Mouse (Mus musculus) limb, embryonic 13.5 days (tissue): Measurements from ENCODE around the gene 1700016D06Rik. TPM values are rescaled to one million over a fixed set of nuclear protein-coding genes. Genes with fewer than 3 reads are reported as not detected.
A peak's percentile ranks its signal among the peaks of the same experiment; 100 is the strongest.
"Not testable (repeated sequence)": the region's sequence is repeated elsewhere in the genome, so short reads cannot be mapped to it uniquely, and the experiment has no call there.

ENCODE experiments used
- ATAC-seq: fragments of 200-750 bp; cut with Nextera tagmentation; 2 replicates; pipeline ENCODE4 v1.8.0; 2017; ENCODE audit warnings: low read depth, moderate number of reproducible peaks, moderate TSS enrichment; ENCODE audit not compliant: low FRiP score
- H3K27ac ChIP-seq: fragments of 300-500 bp; sonication (generic); 2 replicates; pipeline ENCODE4 v1.5.1; 2015; ENCODE audit warnings: inconsistent platforms, mild to moderate bottlenecking, moderate library complexity
- H3K27me3 ChIP-seq: fragments of 300-500 bp; sonication (generic); 2 replicates; pipeline ENCODE4 v1.6.1; 2015; ENCODE audit warnings: mild to moderate bottlenecking, inconsistent platforms
- H3K36me3 ChIP-seq: fragments of 300-500 bp; sonication (generic); 2 replicates; pipeline ENCODE4 v1.6.1; 2015; ENCODE audit warnings: inconsistent platforms, mild to moderate bottlenecking, moderate library complexity
- H3K4me1 ChIP-seq: fragments of 300-500 bp; sonication (generic); 2 replicates; pipeline ENCODE4 v1.6.1; 2015; ENCODE audit warnings: inconsistent platforms
- H3K4me2 ChIP-seq: fragments of 300-500 bp; sonication (generic); replicated peaks from 2 replicates; pipeline ENCODE4 v1.6.1; 2015; ENCODE audit warnings: inconsistent platforms, mild to moderate bottlenecking, moderate library complexity
- H3K4me3 ChIP-seq: fragments of 300-500 bp; sonication (generic); 2 replicates; pipeline ENCODE4 v1.5.1; 2015; ENCODE audit warnings: moderate library complexity, mild to moderate bottlenecking, inconsistent platforms
- H3K9ac ChIP-seq: fragments of 300-500 bp; sonication (generic); 2 replicates; pipeline ENCODE4 v1.6.1; 2015; ENCODE audit warnings: mild to moderate bottlenecking, inconsistent platforms
- H3K9me3 ChIP-seq: fragments of 300-500 bp; sonication (generic); 2 replicates; pipeline ENCODE4 v1.6.1; 2016; ENCODE audit warnings: inconsistent platforms
- WGBS: fragments of 180-500 bp; shearing (Covaris S2); methylation state at CpG from one replicate; pipeline ENCODE4 v1.1.7; 2015; 5-methylcytosine and 5-hydroxymethylcytosine counted together
- polyA plus RNA-seq: library from polyadenylated mRNA; unstranded; fragments of >200 nt; fragmentation: Nextera tagmentation; extraction: Ambion mirVana; gene quantifications from 2 replicates; pipeline ENCODE4 v1.2.1, GENCODE M21; 2015

1700016D06Rik gene
- polyA plus RNA-seq, 1 experiment from 2014 or later, result 0.11 TPM

- not testable (repeated sequence) for H3K4me3 ChIP-seq, H3K4me1 ChIP-seq, H3K27ac ChIP-seq, H3K36me3 ChIP-seq, H3K9ac ChIP-seq, H3K4me2 ChIP-seq, H3K9me3 ChIP-seq, ATAC-seq, H3K27me3 ChIP-seq
- 88% methylated on average over 20 of the region's 20 CpGs for whole genome bisulfite sequencing
Measured at GRCm38 (mm10) chr8:11666023-11666716, 34.7 kb downstream of the 1700016D06Rik start.

GRCm38 (mm10) chr8:11661969-11662368, 38.9 kb downstream of the 1700016D06Rik start:
- Histone ChIP-seq H3K4me1 (no peaks in the 10 kb centered on the region), H3K36me3 (no peaks in the 10 kb centered on the region), H3K9me3 (no peaks in the 10 kb centered on the region), H3K27me3 (no peaks in the 10 kb centered on the region), H3K9ac (no peak overlapping the region), H3K4me2 (no peak overlapping the region), H3K4me3 (no peak overlapping the region), H3K27ac (no peak overlapping the region)
- no peak for ATAC-seq
- 84% methylated on average over 3 of the region's 3 CpGs for WGBS

GRCm38 (mm10) chr8:11650021-11650420, 50.8 kb downstream of the 1700016D06Rik start:
- peaks cover 16% of the 10 kb centered on the region for H3K4me1 ChIP-seq
- no peak overlapping the region for H3K9ac ChIP-seq
- no peak overlapping the region for H3K4me3 ChIP-seq
- no peaks in the 10 kb centered on the region for H3K27me3 ChIP-seq
- WGBS, result 92% methylated on average over 5 of the region's 5 CpGs
- no peaks in the 10 kb centered on the region for H3K9me3 ChIP-seq
- no peak for ATAC-seq
- H3K27ac ChIP-seq, result no peak overlapping the region
- H3K4me2 ChIP-seq, result no peak overlapping the region
- no peaks in the 10 kb centered on the region for H3K36me3 ChIP-seq

DNA sequence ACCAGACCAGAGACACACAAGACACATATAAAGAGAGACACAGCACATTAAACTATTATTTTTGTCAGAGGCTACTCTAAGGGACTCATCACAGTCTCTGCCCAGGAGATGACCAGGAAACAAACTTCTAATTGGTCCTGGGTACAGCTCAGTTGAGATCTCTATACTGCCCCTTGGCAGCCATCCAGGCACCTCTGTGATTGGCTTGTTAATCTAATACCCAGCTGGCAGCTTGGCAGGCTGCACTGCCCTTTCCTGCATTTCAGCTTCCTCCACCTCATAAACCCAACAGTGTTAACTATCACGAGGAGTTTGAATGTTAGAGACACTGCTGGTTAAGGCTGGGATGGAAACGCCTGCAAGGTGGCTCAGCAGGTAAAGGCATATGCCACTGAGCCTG, 57.7 kb downstream of the 1700016D06Rik start:
- 0 out of 2 replicates have a peak, but pooled peaks have one; percentile 21 for ATAC-seq

DNA sequence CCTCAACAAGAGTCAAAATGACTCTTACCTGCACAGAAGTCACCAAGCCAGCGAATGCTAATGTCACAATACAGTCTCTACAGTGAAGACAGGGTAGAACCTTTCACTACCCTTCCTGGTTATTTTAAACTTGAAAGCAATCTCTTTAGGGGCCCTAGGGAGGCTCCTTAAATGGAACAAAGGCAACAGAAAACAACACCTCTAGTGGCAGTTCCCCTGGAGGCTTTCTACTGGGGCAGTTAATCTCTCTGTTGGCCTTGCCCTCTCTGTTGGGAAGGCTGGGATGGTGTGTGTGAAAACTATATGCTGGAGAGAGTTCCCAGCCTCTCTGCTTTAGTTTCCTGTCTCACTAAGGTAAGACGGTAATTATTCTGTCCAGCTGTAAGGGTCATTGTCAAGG, 60.3 kb downstream of the 1700016D06Rik start:
- Histone ChIP-seq H3K36me3 (0 out of 2 replicates have a peak, but pooled peaks cover 8% of the 10 kb centered on the region), H3K9ac (no peak overlapping the region), H3K27me3 (no peaks in the 10 kb centered on the region), H3K4me1 (peaks cover 22% of the 10 kb centered on the region), H3K4me3 (no peak overlapping the region), H3K27ac (no peak overlapping the region), H3K4me2 (no peak overlapping the region), H3K9me3 (peaks cover 4% of the 10 kb centered on the region; the same call in 1 of the 2 replicates)
- ATAC-seq, result no peak
- 52% methylated on average over 2 of the region's 2 CpGs for WGBS

More for the DNA sequence above, 57.7 kb downstream of the 1700016D06Rik start:
- Histone ChIP-seq H3K36me3 (0 out of 2 replicates have a peak, but pooled peaks cover 8% of the 10 kb centered on the region), H3K27ac (no peak overlapping the region), H3K9me3 (peaks cover 4% of the 10 kb centered on the region; the same call in 1 of the 2 replicates), H3K9ac (no peak overlapping the region), H3K4me2 (no peak overlapping the region), H3K4me3 (no peak overlapping the region), H3K27me3 (no peaks in the 10 kb centered on the region), H3K4me1 (peaks cover 25% of the 10 kb centered on the region)
- 35% methylated on average over 2 of the region's 2 CpGs for WGBS

DNA sequence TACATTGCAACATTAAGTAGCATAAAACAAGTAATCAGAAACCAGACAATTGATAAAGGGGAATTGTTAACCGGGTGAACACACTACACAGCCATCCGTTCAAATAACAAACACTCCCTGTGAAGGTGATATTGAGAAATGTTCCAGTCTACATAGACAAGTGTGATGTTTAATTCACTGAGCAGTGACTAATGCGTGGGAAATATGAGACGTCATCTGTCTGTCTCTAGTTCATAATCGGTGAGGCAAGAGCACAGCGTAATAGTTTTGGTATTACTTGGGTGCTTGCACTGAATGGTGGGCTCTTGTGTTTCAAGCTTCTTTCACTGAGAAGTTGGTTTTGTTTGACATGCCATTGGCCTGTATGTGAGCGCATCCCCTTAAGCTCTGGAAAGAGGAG, 63.3 kb downstream of the 1700016D06Rik start:
- no peak overlapping the region for H3K27ac ChIP-seq
- no peak for ATAC-seq
- no peak overlapping the region for H3K9ac ChIP-seq
- H3K27me3 ChIP-seq, result no peaks in the 10 kb centered on the region
- H3K9me3 ChIP-seq, result peaks cover 4% of the 10 kb centered on the region; the same call in 1 of the 2 replicates
- H3K4me1 ChIP-seq, result peaks cover 24% of the 10 kb centered on the region
- no peak overlapping the region for H3K4me3 ChIP-seq
- H3K4me2 ChIP-seq, result no peak overlapping the region
- 94% methylated on average over 7 of the region's 7 CpGs for WGBS
- H3K36me3 ChIP-seq, result 0 out of 2 replicates have a peak, but pooled peaks cover 8% of the 10 kb centered on the region

DNA sequence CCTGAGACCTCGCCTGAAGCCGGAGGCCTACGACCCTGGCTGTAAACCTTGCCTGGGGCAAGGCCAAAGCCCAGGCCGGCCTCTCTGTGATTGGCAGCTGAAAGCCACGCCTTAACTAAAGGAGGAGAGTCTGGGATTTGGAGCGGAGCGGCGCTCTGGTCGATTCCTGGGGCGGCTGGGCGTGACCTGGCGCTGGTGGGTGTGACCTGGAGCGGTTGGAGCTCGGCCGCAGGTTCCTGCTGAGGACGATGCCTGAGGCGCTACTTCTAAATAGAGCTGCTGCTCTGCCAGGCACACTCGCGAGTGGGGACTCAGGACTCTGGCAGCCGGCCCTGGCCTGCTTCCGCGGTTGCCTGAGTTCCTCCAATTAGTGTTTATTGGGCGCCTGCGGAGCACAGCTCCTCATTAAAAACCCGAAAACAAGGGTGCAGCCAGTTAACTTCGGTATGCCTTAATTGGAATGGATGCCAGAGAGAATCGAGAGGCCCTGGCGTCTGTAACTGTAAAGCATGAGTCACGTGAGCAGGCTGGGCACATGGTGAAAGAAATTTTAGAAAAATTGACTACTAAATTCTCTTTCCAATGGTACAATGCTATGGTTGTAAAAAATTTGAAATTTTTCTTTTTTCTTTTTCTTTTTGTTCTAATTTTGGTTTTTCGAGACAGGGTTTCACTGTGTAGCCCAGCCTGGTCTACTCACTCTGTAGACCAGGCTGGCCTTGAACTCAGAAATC, 64.4 kb downstream of the 1700016D06Rik start:
- ATAC-seq, result peak; percentile 66
- H3K4me1 ChIP-seq, result peaks cover 34% of the 10 kb centered on the region
- peak overlapping the region; percentile 96 for H3K4me3 ChIP-seq
- peak overlapping the region; percentile 31; the same call in 1 of the 2 replicates for H3K9ac ChIP-seq
- H3K9me3 ChIP-seq, result 0 out of 2 replicates have a peak, but pooled peaks cover 4% of the 10 kb centered on the region
- peak overlapping the region; percentile 99 for H3K27ac ChIP-seq
- H3K27me3 ChIP-seq, result no peaks in the 10 kb centered on the region
- H3K36me3 ChIP-seq, result peaks cover 13% of the 10 kb centered on the region
- 2% methylated on average over 30 of the region's 30 CpGs for WGBS
- peak overlapping the region; percentile 90 for H3K4me2 ChIP-seq

GRCm38 (mm10) chr8:11635611-11636081, 65.2 kb downstream of the 1700016D06Rik start, which contains the start of gene Ankrd10:
Gene Ankrd10, minus strand, starts transcription at chr8:11635757.
- ATAC-seq, result peak; percentile 90
- Histone ChIP-seq H3K4me2 (peak within 1 kb of the TSS; percentile 90), H3K27me3 (no peaks in the 10 kb centered on the region), H3K9ac (peak within 1 kb of the TSS; percentile 96), H3K4me1 (peaks cover 41% of the 10 kb centered on the region), H3K9me3 (no peaks in the 10 kb centered on the region), H3K4me3 (peak within 1 kb of the TSS; percentile 96), H3K36me3 (peaks cover 17% of the 10 kb centered on the region), H3K27ac (peak within 1 kb of the TSS; percentile 99)
- under 1% methylated on average over 40 of the region's 40 CpGs for WGBS

GRCm38 (mm10) chr8:11635012-11635577, 65.8 kb downstream of the 1700016D06Rik start:
- peak overlapping the region; percentile 99 for H3K27ac ChIP-seq
- peak overlapping the region; percentile 96 for H3K9ac ChIP-seq

DNA sequence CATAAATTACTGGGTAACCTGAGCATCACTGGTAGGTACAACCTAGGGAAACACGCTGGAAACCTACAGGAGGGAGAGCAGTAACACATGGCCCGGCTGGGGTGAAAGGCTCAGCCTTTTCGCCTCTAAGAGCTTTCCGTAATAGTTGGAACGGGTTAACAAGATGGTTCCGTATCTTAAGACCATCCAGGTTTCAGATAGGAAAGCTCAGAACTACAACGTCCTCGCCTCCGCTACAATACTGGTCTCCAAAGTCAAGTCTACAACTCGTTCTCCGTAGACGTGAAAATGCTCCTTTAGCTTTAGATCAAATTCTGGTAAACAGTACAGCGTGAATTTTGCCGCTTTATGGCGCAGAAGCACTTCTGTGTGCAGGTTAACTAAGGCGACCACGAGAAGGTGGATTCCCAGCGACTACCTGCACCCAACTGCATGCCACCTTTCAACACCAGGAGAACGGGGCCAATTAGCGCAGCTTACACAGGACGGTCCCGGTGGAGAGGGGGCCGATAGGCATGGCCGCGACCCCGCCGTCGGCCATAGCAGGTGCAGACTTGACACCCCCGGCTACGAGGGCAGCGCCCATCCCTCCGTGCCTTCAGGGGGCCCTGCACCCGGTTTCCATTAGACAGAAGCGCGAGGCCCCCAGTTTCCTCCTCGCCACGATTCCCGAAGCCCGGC, 66.4 kb downstream of the 1700016D06Rik start:
- H3K4me3 ChIP-seq, result peak overlapping the region; percentile 96
- H3K27ac ChIP-seq, result peak overlapping the region; percentile 99
- H3K9ac ChIP-seq, result peak overlapping the region; percentile 96
- ATAC-seq, result peak; percentile 1; the same call in 1 of the 2 replicates
- under 1% methylated on average over 39 of the region's 39 CpGs for WGBS
- H3K4me2 ChIP-seq, result peak overlapping the region; percentile 90
- H3K4me1 ChIP-seq, result peaks cover 51% of the 10 kb centered on the region
- peaks cover 24% of the 10 kb centered on the region for H3K36me3 ChIP-seq
- H3K27me3 ChIP-seq, result no peaks in the 10 kb centered on the region
- no peaks in the 10 kb centered on the region for H3K9me3 ChIP-seq

More at GRCm38 (mm10) chr8:11635012-11635577, 65.8 kb downstream of the 1700016D06Rik start:
- Histone ChIP-seq H3K9me3 (no peaks in the 10 kb centered on the region), H3K4me2 (peak overlapping the region; percentile 90), H3K4me3 (peak overlapping the region; percentile 96), H3K27me3 (no peaks in the 10 kb centered on the region), H3K36me3 (peaks cover 19% of the 10 kb centered on the region), H3K4me1 (peaks cover 45% of the 10 kb centered on the region)
- ATAC-seq, result peak; percentile 72
- WGBS, result under 1% methylated on average over 70 of the region's 70 CpGs

GRCm38 (mm10) chr8:11633414-11633813, 67.4 kb downstream of the 1700016D06Rik start:
- peaks cover 33% of the 10 kb centered on the region for H3K36me3 ChIP-seq
- peak overlapping the region; percentile 96 for H3K4me3 ChIP-seq
- H3K27me3 ChIP-seq, result no peaks in the 10 kb centered on the region
- H3K9ac ChIP-seq, result peak overlapping the region; percentile 96
- no peak for ATAC-seq
- H3K27ac ChIP-seq, result no peak overlapping the region
- H3K4me2 ChIP-seq, result peak overlapping the region; percentile 90
- peaks cover 58% of the 10 kb centered on the region for H3K4me1 ChIP-seq
- H3K9me3 ChIP-seq, result no peaks in the 10 kb centered on the region
- WGBS, result 54% methylated on average over 7 of the region's 7 CpGs
